Mouse (Mus musculus) hindbrain, postnatal 0 days (tissue): ENCODE results near the gene Pard3b. TPM values are rescaled to one million over a fixed set of nuclear protein-coding genes. Genes with fewer than 3 reads are reported as not detected.

Experiments
- ATAC-seq: fragments of 200-750 bp; cut with Nextera tagmentation; 2 replicates; pipeline ENCODE4 v1.8.0; 2017; ENCODE audit warnings: mild to moderate bottlenecking, moderate TSS enrichment, moderate library complexity
- DNase-seq: peaks from one replicate; pipeline ENCODE4 v3.0.0-alpha.2; 2015; ENCODE audit warnings: low spot score
- H3K27ac ChIP-seq: fragments of 300-500 bp; sonication (generic); 2 replicates; pipeline ENCODE4 v1.5.1; 2014; ENCODE audit warnings: mild to moderate bottlenecking
- H3K27me3 ChIP-seq: fragments of 300-500 bp; sonication (generic); 2 replicates; pipeline ENCODE4 v1.6.1; 2014; ENCODE audit warnings: low read length, mixed read lengths; ENCODE audit not compliant: insufficient read depth
- H3K36me3 ChIP-seq: fragments of 300-500 bp; sonication (generic); 2 replicates; pipeline ENCODE4 v1.6.1; 2014; ENCODE audit warnings: low read length, mixed read lengths; ENCODE audit not compliant: insufficient read depth
- H3K4me1 ChIP-seq: fragments of 300-500 bp; sonication (generic); 2 replicates; pipeline ENCODE4 v1.6.1; 2014; ENCODE audit warnings: antibody characterized with exemption, low read length, mixed read lengths; ENCODE audit not compliant: insufficient read depth
- H3K4me2 ChIP-seq: fragments of 300-500 bp; sonication (generic); 2 replicates; pipeline ENCODE4 v1.6.1; 2014; ENCODE audit warnings: low read depth, mild to moderate bottlenecking, low read length, moderate library complexity, mixed read lengths
- H3K4me3 ChIP-seq: fragments of 300-500 bp; sonication (generic); 2 replicates; pipeline ENCODE4 v1.5.1; 2014; ENCODE audit warnings: low read length
- H3K9ac ChIP-seq: fragments of 300-500 bp; sonication (generic); replicated peaks from 2 replicates; pipeline ENCODE4 v1.6.1; 2014; ENCODE audit warnings: mild to moderate bottlenecking, low read length, moderate library complexity, mixed read lengths
- H3K9me3 ChIP-seq: fragments of 300-500 bp; sonication (generic); 2 replicates; pipeline ENCODE4 v1.6.1; 2016; ENCODE audit warnings: low read length, mixed read lengths
- CTCF ChIP-seq: IDR thresholded peaks from 2 replicates; pipeline ENCODE4 v1.5.1; 2016; ENCODE audit warnings: antibody characterized with exemption, control low read depth, low read depth
- WGBS: fragments of 180-500 bp; shearing (Covaris S2); extraction: QIAGEN DNeasy Blood & Tissue Kit; methylation state at CpG from one replicate; pipeline ENCODE4 v1.1.7; 2014; 5-methylcytosine and 5-hydroxymethylcytosine counted together
- polyA plus RNA-seq: library from polyadenylated mRNA; unstranded; fragments of >200 nt; fragmentation: Nextera tagmentation; extraction: Ambion mirVana; gene quantifications from 2 replicates; pipeline ENCODE4 v1.2.1, GENCODE M21; 2015
- total RNA-seq: library from RNA; depleted of rRNA; stranded (reverse); fragments of >200 nt; gene quantifications from 2 replicates; pipeline ENCODE4 v1.2.3, GENCODE M21; 2014

Gene Pard3b
- total and polyA plus RNA-seq, 2 experiments from 2014 or later = 5.6 to 9.6 TPM

- H3K36me3 ChIP-seq = no peaks in the 10 kb centered on the region
- no peaks in the 10 kb centered on the region for H3K27me3 ChIP-seq
- H3K27ac ChIP-seq = no peak overlapping the region
- no peak for ATAC-seq
- no peak for TF ChIP-seq CTCF
- no peak overlapping the region for H3K9ac ChIP-seq
- H3K4me1 ChIP-seq = no peaks in the 10 kb centered on the region
- DNase-seq = no peak
- no peak overlapping the region for H3K4me3 ChIP-seq
- H3K9me3 ChIP-seq = no peaks in the 10 kb centered on the region
- no peak overlapping the region for H3K4me2 ChIP-seq
- WGBS = 93% methylated on average over 1 of the region's 1 CpGs
These were observed 827.9 kb downstream of the Pard3b start for GRCm38 (mm10) chr1:62466544-62466943.

DNA sequence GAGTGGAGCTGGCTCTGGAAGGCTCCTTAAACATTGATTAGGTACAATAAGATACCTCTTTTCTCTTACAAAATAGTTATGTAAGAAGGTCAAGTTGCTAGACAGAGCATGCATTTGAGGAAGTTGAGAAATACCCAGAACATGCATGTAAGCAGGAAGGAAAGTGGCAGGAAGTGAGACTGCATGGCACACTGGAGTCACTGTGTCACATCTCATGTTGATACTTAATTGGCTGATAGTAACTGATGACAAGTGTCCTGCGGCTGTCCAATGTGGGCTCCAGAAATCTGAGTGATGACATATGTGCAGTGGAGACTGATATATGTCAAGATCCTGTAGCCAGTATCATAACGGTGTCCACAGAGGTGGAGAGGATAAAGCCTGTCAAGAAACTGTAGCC lies 844.4 kb downstream of the Pard3b start:
- ATAC-seq = no peak
- no peaks in the 10 kb centered on the region for H3K27me3 ChIP-seq

DNA sequence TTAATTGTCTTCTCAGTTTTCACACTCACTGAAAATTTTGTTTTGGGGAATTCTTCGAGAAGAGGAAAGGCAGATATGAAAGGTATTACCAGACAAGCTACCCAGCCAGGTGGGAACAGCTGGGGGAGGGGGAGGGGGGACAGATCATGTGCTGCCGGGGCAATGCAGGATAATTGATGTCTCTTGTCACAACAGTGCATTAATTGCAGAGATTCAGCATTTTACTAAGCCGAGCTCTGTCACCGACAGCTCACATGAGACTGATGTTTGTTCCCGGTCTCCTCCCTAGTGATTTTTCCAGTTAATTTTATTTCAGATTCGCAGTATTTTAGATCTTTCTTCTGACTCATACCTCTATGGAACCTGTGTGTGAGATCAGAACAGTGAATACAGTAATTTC lies 850.2 kb downstream of the Pard3b start:
- Histone ChIP-seq H3K4me1 (no peaks in the 10 kb centered on the region), H3K36me3 (no peaks in the 10 kb centered on the region), H3K27ac (no peak overlapping the region), H3K27me3 (no peaks in the 10 kb centered on the region), H3K9me3 (0 out of 2 replicates have a peak, but pooled peaks cover 4% of the 10 kb centered on the region), H3K4me3 (no peak overlapping the region), H3K9ac (no peak overlapping the region), H3K4me2 (no peak overlapping the region)
- DNase-seq (no peak), ATAC-seq (no peak)
- WGBS = 49% methylated on average over 6 of the region's 6 CpGs
- no peak for TF ChIP-seq CTCF

More for the DNA sequence above, 844.4 kb downstream of the Pard3b start:
- Histone ChIP-seq H3K4me1 (no peaks in the 10 kb centered on the region), H3K36me3 (no peaks in the 10 kb centered on the region), H3K27ac (no peak overlapping the region), H3K4me3 (no peak overlapping the region), H3K4me2 (no peak overlapping the region), H3K9me3 (no peaks in the 10 kb centered on the region), H3K9ac (no peak overlapping the region)
- TF ChIP-seq CTCF = no peak
- 92% methylated on average over 2 of the region's 2 CpGs for WGBS
- no peak for DNase-seq

DNA sequence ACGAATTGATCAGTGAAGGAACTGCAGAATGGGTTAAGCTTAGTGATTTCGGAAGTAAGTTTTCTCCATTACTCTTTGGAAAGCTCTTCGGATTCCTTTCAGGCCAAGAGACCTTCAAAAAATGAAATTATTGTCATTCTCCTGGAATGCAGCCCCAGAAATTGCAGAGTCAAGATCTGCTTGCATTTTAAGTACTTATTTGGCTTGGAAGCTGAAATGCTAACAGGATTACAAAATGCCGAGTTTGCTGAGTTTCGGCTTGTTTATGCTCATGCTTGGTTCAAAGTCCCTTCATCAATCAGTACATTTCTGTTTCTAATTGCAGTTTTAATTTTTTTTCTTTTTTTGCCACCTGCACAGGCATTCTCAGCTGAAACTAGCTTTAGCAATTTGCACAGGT lies 860.5 kb downstream of the Pard3b start:
- DNase-seq = no peak
- 78% methylated on average over 5 of the region's 5 CpGs for WGBS

DNA sequence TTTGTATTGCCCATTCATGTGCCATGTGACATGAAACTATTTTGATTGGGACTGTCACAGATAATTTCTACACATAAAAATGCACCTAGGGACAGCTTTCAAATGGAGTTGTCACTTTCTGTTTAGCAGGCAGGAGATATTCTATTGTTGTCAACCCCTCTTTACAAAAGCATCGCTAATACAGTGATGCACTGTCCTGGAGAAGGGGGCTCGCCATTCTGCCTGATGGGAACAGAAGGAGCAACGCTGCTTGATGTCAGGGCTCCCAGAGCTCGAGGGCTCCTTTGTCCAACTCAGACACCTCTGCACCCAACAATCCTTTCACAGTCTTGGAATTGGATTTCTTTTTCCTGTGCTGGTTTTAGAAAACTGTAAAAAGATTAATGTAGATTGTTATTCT lies 871.9 kb downstream of the Pard3b start:
- TF ChIP-seq CTCF = no peak
- H3K27ac ChIP-seq = no peak overlapping the region
- no peaks in the 10 kb centered on the region for H3K4me1 ChIP-seq
- H3K9me3 ChIP-seq = no peaks in the 10 kb centered on the region
- no peak overlapping the region for H3K9ac ChIP-seq
- H3K36me3 ChIP-seq = no peaks in the 10 kb centered on the region
- no peaks in the 10 kb centered on the region for H3K27me3 ChIP-seq
- DNase-seq (no peak), ATAC-seq (no peak)
- 57% methylated on average over 4 of the region's 4 CpGs for WGBS
- no peak overlapping the region for H3K4me2 ChIP-seq
- H3K4me3 ChIP-seq = no peak overlapping the region

More for the DNA sequence above, 860.5 kb downstream of the Pard3b start:
- no peaks in the 10 kb centered on the region; the same call in 1 of the 2 replicates for H3K4me1 ChIP-seq
- H3K4me2 ChIP-seq = no peak overlapping the region
- H3K27ac ChIP-seq = no peak overlapping the region
- no peak overlapping the region for H3K9ac ChIP-seq
- H3K36me3 ChIP-seq = no peaks in the 10 kb centered on the region
- ATAC-seq = no peak
- TF ChIP-seq CTCF = no peak
- H3K4me3 ChIP-seq = no peak overlapping the region
- H3K27me3 ChIP-seq = no peaks in the 10 kb centered on the region
- no peaks in the 10 kb centered on the region for H3K9me3 ChIP-seq

GRCm38 (mm10) chr1:62511681-62512080 lies 873.1 kb downstream of the Pard3b start:
- WGBS = 76% methylated on average over 3 of the region's 3 CpGs
- no peaks in the 10 kb centered on the region for H3K36me3 ChIP-seq
- H3K4me1 ChIP-seq = no peaks in the 10 kb centered on the region
- H3K4me2 ChIP-seq = no peak overlapping the region
- no peak overlapping the region for H3K9ac ChIP-seq
- no peak overlapping the region for H3K4me3 ChIP-seq
- DNase-seq (no peak), ATAC-seq (no peak)
- H3K27ac ChIP-seq = no peak overlapping the region
- H3K27me3 ChIP-seq = no peaks in the 10 kb centered on the region
- TF ChIP-seq CTCF = no peak
- no peaks in the 10 kb centered on the region for H3K9me3 ChIP-seq

DNA sequence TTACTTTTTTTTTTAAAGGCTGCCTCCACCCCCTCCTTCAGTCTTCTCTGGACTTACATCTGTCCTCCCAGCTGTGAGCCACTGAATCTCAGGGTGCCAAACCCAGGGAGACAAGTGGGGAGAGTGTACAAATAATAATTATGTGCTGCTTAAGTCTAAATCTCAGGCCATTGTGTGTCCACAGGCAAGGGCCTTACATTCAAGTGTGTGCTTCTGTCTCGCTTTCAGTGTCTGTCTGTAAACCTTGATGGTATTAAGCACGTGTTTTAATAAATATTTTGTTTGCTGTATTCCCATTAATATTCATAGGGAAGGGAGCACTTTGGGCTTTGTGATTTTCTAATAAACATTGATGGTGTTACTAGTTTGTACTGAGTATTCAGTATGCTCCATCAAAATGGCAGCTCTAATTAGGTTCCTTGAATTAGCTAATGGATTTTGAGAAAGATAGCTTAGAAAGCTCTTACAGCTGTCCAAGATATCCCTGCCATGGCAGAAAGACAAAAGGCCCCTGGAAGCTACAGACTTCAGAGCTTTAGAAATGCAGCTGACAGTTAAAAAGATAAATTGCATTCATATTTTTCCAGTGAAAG lies 880.1 kb downstream of the Pard3b start:
- Histone ChIP-seq H3K4me2 (no peak overlapping the region), H3K4me3 (no peak overlapping the region), H3K4me1 (no peaks in the 10 kb centered on the region), H3K36me3 (no peaks in the 10 kb centered on the region), H3K27me3 (no peaks in the 10 kb centered on the region), H3K9me3 (no peaks in the 10 kb centered on the region), H3K27ac (no peak overlapping the region), H3K9ac (no peak overlapping the region)
- DNase-seq (no peak), ATAC-seq (no peak)
- WGBS = 75% methylated on average over 2 of the region's 2 CpGs
- TF ChIP-seq CTCF = no peak
